Mouse (Mus musculus) heart, embryonic 11.5 days (tissue): ENCODE data around the gene Olfr844. TPM values are rescaled to one million over a fixed set of nuclear protein-coding genes. Genes with fewer than 3 reads are reported as not detected.

Experiments used
- ATAC-seq: fragments of 200-750 bp; cut with Nextera tagmentation; replicated peaks from 2 replicates; pipeline ENCODE4 v1.8.0; 2017; ENCODE audit warnings: moderate library complexity; ENCODE audit not compliant: insufficient number of reproducible peaks, low FRiP score, low TSS enrichment
- H3K27ac ChIP-seq: fragments of 300-500 bp; sonication (generic); 2 replicates; pipeline ENCODE4 v1.5.1; 2014; ENCODE audit warnings: mild to moderate bottlenecking, low read depth, low read length
- H3K27me3 ChIP-seq: fragments of 300-500 bp; sonication (generic); 2 replicates; pipeline ENCODE4 v1.6.1; 2014; ENCODE audit warnings: mild to moderate bottlenecking, low read length, mixed read lengths; ENCODE audit not compliant: control insufficient read depth, insufficient read depth
- H3K36me3 ChIP-seq: fragments of 300-500 bp; sonication (generic); 2 replicates; pipeline ENCODE4 v1.6.1; 2014; ENCODE audit warnings: mild to moderate bottlenecking, low read length, moderate library complexity, mixed read lengths; ENCODE audit not compliant: control insufficient read depth, insufficient read depth
- H3K4me1 ChIP-seq: fragments of 300-500 bp; sonication (generic); 2 replicates; pipeline ENCODE4 v1.6.1; 2014; ENCODE audit warnings: low read length; ENCODE audit not compliant: control insufficient read depth, insufficient read depth
- H3K4me2 ChIP-seq: fragments of 300-500 bp; sonication (generic); 2 replicates; pipeline ENCODE4 v1.6.1; 2014; ENCODE audit warnings: mild to moderate bottlenecking, moderate library complexity
- H3K4me3 ChIP-seq: fragments of 300-500 bp; sonication (generic); 2 replicates; pipeline ENCODE4 v1.5.1; 2014; ENCODE audit warnings: low read depth, low read length
- H3K9ac ChIP-seq: fragments of 300-500 bp; sonication (generic); 2 replicates; pipeline ENCODE4 v1.6.1; 2014; ENCODE audit warnings: mild to moderate bottlenecking, low read depth, low read length, moderate library complexity
- H3K9me3 ChIP-seq: fragments of 300-500 bp; sonication (generic); replicated peaks from 2 replicates; pipeline ENCODE4 v1.6.1; 2016; ENCODE audit warnings: low read length; ENCODE audit not compliant: control insufficient read depth
- WGBS: fragments of 180-500 bp; shearing (Covaris S2); extraction: QIAGEN DNeasy Blood & Tissue Kit; methylation state at CpG from one replicate; pipeline ENCODE4 v1.1.7; 2014; ENCODE audit not compliant: insufficient replicate concordance; 5-methylcytosine and 5-hydroxymethylcytosine counted together
- polyA plus RNA-seq: library from polyadenylated mRNA; unstranded; fragments of >200 nt; fragmentation: Nextera tagmentation; extraction: Ambion mirVana; gene quantifications from 2 replicates; pipeline ENCODE4 v1.2.1, GENCODE M21; 2014

The Olfr844 gene
- polyA plus RNA-seq: not detected in 2 replicates

GRCm38 (mm10) chr9:19316047-19316446 lies at the start of gene Olfr844:
Gene Olfr844, plus strand, starts transcription at chr9:19316347.
- Histone ChIP-seq H3K4me1 (no peaks in the 10 kb centered on the region), H3K9ac (no peak within 1 kb of the TSS), H3K36me3 (no peaks in the 10 kb centered on the region), H3K9me3 (no peaks in the 10 kb centered on the region; the same call in 1 of the 2 replicates), H3K4me3 (no peak within 1 kb of the TSS), H3K27me3 (no peaks in the 10 kb centered on the region), H3K27ac (no peak within 1 kb of the TSS), H3K4me2 (no peak within 1 kb of the TSS)
- no peak for ATAC-seq

GRCm38 (mm10) chr9:19336157-19336556 lies 20.0 kb downstream of the Olfr844 start, which contains the start of gene Olfr845:
Gene Olfr845, plus strand, starts transcription at chr9:19336457.
- Histone ChIP-seq H3K4me2 (no peak within 1 kb of the TSS), H3K9ac (no peak within 1 kb of the TSS), H3K27me3 (no peaks in the 10 kb centered on the region), H3K4me1 (no peaks in the 10 kb centered on the region), H3K27ac (no peak within 1 kb of the TSS), H3K9me3 (peaks cover 4% of the 10 kb centered on the region; the same call in 1 of the 2 replicates), H3K36me3 (no peaks in the 10 kb centered on the region), H3K4me3 (no peak within 1 kb of the TSS)
- WGBS: 65% methylated on average over 1 of the region's 1 CpGs
- ATAC-seq: no peak

- Histone ChIP-seq H3K27ac (no peak within 1 kb of the TSS), H3K27me3 (no peaks in the 10 kb centered on the region), H3K9me3 (0 out of 2 replicates have a peak, but pooled peaks cover 3% of the 10 kb centered on the region), H3K4me1 (no peaks in the 10 kb centered on the region), H3K9ac (no peak within 1 kb of the TSS), H3K36me3 (no peaks in the 10 kb centered on the region), H3K4me2 (no peak within 1 kb of the TSS), H3K4me3 (no peak within 1 kb of the TSS)
- no peak for ATAC-seq
- 51% methylated on average over 1 of the region's 1 CpGs for WGBS
Measured at GRCm38 (mm10) chr9:19363905-19364304, 47.8 kb downstream of the Olfr844 start, which contains the start of gene Olfr846. Gene Olfr846, minus strand, starts transcription at chr9:19364005.

Other genes starting within 250 kb of the Olfr844 start
- 0.06 TPM in 1 of 2 replicates, not detected in the other for gene Olfr836, start 196.0 kb upstream of the Olfr844 start, polyA plus RNA-seq
- not detected in 2 replicates for gene Olfr837, start 180.0 kb upstream of the Olfr844 start, polyA plus RNA-seq
- 0.09 TPM in 1 of 2 replicates, not detected in the other for gene Olfr839-ps1, start 139.0 kb upstream of the Olfr844 start, polyA plus RNA-seq
- gene Olfr843, start 64.4 kb upstream of the Olfr844 start, polyA plus RNA-seq: not detected in 2 replicates
- gene Olfr845, start 20.1 kb downstream of the Olfr844 start, polyA plus RNA-seq: not detected in 2 replicates
- gene Olfr846, start 47.7 kb downstream of the Olfr844 start, polyA plus RNA-seq: not detected in 2 replicates
- not detected in 2 replicates for gene Olfr847, start 62.3 kb downstream of the Olfr844 start, polyA plus RNA-seq
- not detected in 2 replicates for gene Olfr849, start 123.9 kb downstream of the Olfr844 start, polyA plus RNA-seq
- not detected in 2 replicates for gene Olfr850, start 161.9 kb downstream of the Olfr844 start, polyA plus RNA-seq
- not detected in 2 replicates for gene Olfr851, start 176.9 kb downstream of the Olfr844 start, polyA plus RNA-seq
- gene Olfr853, start 224.7 kb downstream of the Olfr844 start, polyA plus RNA-seq: not detected in 2 replicates